Comparison of ENCODE assay signal across 8 mouse cellular contexts in the genomic region with DNA sequence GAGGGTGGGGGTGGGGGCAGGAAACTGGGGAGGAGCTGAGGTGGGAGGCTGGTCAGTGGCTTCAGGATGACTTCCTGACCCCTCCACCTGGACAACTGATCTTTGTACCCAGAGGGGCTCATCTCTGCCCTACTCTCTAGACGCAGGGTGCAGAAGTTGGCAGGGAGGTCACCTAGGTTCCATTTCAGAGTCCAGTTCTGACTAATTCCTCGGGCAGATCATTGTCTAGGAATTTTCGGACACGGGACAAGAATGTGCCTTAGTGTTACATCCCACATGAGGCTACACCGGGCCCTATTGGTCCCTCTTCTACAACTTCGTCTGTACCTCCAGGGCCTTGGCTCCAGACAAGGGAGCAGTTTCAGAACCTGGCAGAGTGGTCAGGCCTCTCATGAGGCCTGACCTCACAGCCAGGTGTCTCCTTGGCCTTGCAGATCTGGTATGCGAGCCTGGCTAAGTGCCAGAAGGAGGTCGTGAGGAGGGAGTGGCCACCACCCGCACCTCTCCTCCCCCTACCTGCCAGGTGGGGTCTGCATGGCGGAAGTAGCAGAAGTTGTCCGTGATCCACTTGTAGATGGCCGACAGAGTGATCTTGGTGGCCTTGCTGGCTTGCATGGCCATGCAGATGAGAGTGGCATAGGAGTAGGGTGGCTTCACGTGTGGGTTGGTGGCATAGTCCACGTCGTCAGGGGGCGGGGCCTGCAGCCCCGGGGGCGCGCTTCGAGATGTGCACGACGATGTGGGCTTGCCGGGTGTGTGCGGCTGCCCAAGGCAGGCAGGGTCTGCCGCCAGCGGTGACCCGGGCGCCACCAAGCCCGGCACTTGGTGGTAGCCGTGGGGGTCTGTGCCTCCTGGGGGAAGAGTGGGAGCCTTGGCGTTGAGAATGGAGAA. TPM values are rescaled to one million over a fixed set of nuclear protein-coding genes. Genes with fewer than 3 reads are reported as not detected.
DNase-seq lines count a peak whose midpoint lies in the region; ATAC-seq and TF ChIP-seq lines count a peak whose summit lies in the region.

No protein-coding gene starts in this region.

- peak overlapping the region; percentile 95 for H3K4me2 ChIP-seq in hindbrain, embryonic 13.5 days
- H3K4me2 ChIP-seq in limb, embryonic 14.5 days (replicated peaks; ENCODE audit: low read depth, low read length, severe bottlenecking), result peak overlapping the region; percentile 99

- no peaks in the 10 kb centered on the region for H3K9me3 ChIP-seq in hindbrain, embryonic 13.5 days
- no peaks in the 10 kb centered on the region for H3K9me3 ChIP-seq in limb, embryonic 14.5 days (ENCODE audit: control insufficient read depth, low read length)

- no peaks in the 10 kb centered on the region for H3K27me3 ChIP-seq in testis, adult 2 months (ENCODE audit: control insufficient read depth, insufficient read depth, low read length)
- peaks cover 35% of the 10 kb centered on the region for H3K27me3 ChIP-seq in hindbrain, embryonic 13.5 days
- H3K27me3 ChIP-seq in limb, embryonic 14.5 days (ENCODE audit: control insufficient read depth, insufficient read depth, low read length), result peaks cover 24% of the 10 kb centered on the region
- H3K27me3 ChIP-seq in thymus, adult 2 months (ENCODE audit: control insufficient read depth, insufficient read depth, low read length), result no peaks in the 10 kb centered on the region; the same call in 1 of the 2 replicates

- WGBS in hindbrain, embryonic 13.5 days, result 23% methylated on average over 31 of the region's 31 CpGs
- WGBS in limb, embryonic 14.5 days, result 23% methylated on average over 30 of the region's 31 CpGs
- WGBS in thymus, adult 2 months, result 38% methylated on average over 31 of the region's 31 CpGs

- no peak for TF ChIP-seq CTCF in testis, adult 2 months (IDR thresholded peaks at IDR 0.05; ENCODE audit: control insufficient read depth, insufficient read depth, insufficient replicate concordance, low read depth, low read length)
- TF ChIP-seq CTCF in thymus, adult 2 months (IDR thresholded peaks at IDR 0.05; ENCODE audit: borderline replicate concordance, control insufficient read depth, extremely low read depth, insufficient read depth, low read length, poor library complexity), result no peak

- ATAC-seq in hindbrain, embryonic 13.5 days (ENCODE audit: low FRiP score), result no peak
- ATAC-seq in limb, embryonic 14.5 days (ENCODE audit: low FRiP score, low read depth), result no peak

- no peak for DNase-seq in testis, postnatal 14 days (ENCODE audit: low spot score)
- DNase-seq in limb, embryonic 14.5 days (ENCODE audit: low spot score), result no peak
- DNase-seq in yolk sac, embryonic 10.5 days (ENCODE audit: low spot score), result peak; percentile 82
- no peak for DNase-seq in cerebellum, adult 18-20 months
- no peak for DNase-seq in spleen, adult 18-20 months
- no peak for DNase-seq in thymus, adult 2 months

- H3K27ac ChIP-seq in testis, adult 2 months (ENCODE audit: control insufficient read depth, insufficient read depth, low read depth, low read length), result no peak overlapping the region
- peak overlapping the region; percentile 69 for H3K27ac ChIP-seq in hindbrain, embryonic 13.5 days
- H3K27ac ChIP-seq in limb, embryonic 14.5 days (replicated peaks; ENCODE audit: low read depth, low read length), result no peak overlapping the region
- H3K27ac ChIP-seq in thymus, adult 2 months (ENCODE audit: control insufficient read depth, insufficient read depth, low read length), result no peak overlapping the region

- H3K9ac ChIP-seq in hindbrain, embryonic 13.5 days, result peak overlapping the region; percentile 65
- H3K9ac ChIP-seq in limb, embryonic 14.5 days (ENCODE audit: low read depth, low read length, severe bottlenecking), result 0 out of 2 replicates have a peak overlapping the region, but pooled peaks have one; percentile 12

- TF ChIP-seq POLR2A in testis, adult 2 months (IDR thresholded peaks at IDR 0.05; ENCODE audit: control insufficient read depth, low read depth, low read length), result no peak
- TF ChIP-seq POLR2A in limb, embryonic 14.5 days (IDR thresholded peaks at IDR 0.05; ENCODE audit: borderline replicate concordance, extremely low read depth, insufficient read depth, insufficient read length), result no peak
- TF ChIP-seq POLR2A in thymus, adult 2 months (IDR thresholded peaks at IDR 0.05; ENCODE audit: control insufficient read depth, extremely low read depth, insufficient read depth, low read length, poor library complexity), result no peak

- peaks cover 17% of the 10 kb centered on the region for H3K4me1 ChIP-seq in testis, adult 2 months (ENCODE audit: control insufficient read depth, insufficient read depth, low read length)
- H3K4me1 ChIP-seq in hindbrain, embryonic 13.5 days (replicated peaks), result peaks cover 84% of the 10 kb centered on the region
- H3K4me1 ChIP-seq in limb, embryonic 14.5 days (ENCODE audit: control insufficient read depth, insufficient read depth, low read length), result peaks cover 26% of the 10 kb centered on the region
- peaks cover 35% of the 10 kb centered on the region for H3K4me1 ChIP-seq in thymus, adult 2 months (replicated peaks; ENCODE audit: control insufficient read depth, insufficient read depth, low read length)

- no peaks in the 10 kb centered on the region for H3K36me3 ChIP-seq in testis, adult 2 months (ENCODE audit: control insufficient read depth, insufficient read depth, low read length)
- peaks cover 11% of the 10 kb centered on the region for H3K36me3 ChIP-seq in hindbrain, embryonic 13.5 days
- 0 out of 2 replicates have a peak, but pooled peaks cover 4% of the 10 kb centered on the region for H3K36me3 ChIP-seq in limb, embryonic 14.5 days (ENCODE audit: control insufficient read depth, insufficient read depth, low read length)
- H3K36me3 ChIP-seq in thymus, adult 2 months (ENCODE audit: control insufficient read depth, insufficient read depth, low read length), result no peaks in the 10 kb centered on the region

- peak overlapping the region; percentile 88 for H3K4me3 ChIP-seq in testis, adult 2 months (ENCODE audit: control insufficient read depth, low read depth, low read length)
- peak overlapping the region; percentile 47 for H3K4me3 ChIP-seq in hindbrain, embryonic 13.5 days
- peak overlapping the region; percentile 59 for H3K4me3 ChIP-seq in limb, embryonic 14.5 days (replicated peaks; ENCODE audit: low read length)
- H3K4me3 ChIP-seq in thymus, adult 2 months (ENCODE audit: control insufficient read depth, insufficient read depth, low read length), result no peak overlapping the region

RNA-seq across cellular contexts. Expression of a gene that starts 1.4 kb away (rescaled TPM):
- polyA plus RNA-seq in testis, adult 2 months (2012; rRNA removed), result 75.5 and 97.6 TPM in 2 replicates
- 14.2 and 24.3 TPM in 2 replicates for polyA plus RNA-seq in hindbrain, embryonic 13.5 days (2015; fragmentation: Nextera tagmentation; extraction: Ambion mirVana)
- polyA plus RNA-seq in limb, embryonic 14.5 days (2012; rRNA removed), result 0.85 and 0.88 TPM in 2 replicates
- 0.14 TPM in 1 of 2 replicates, not detected in the other for polyA plus RNA-seq in limb, embryonic 14.5 days (2014; fragmentation: Nextera tagmentation; extraction: Ambion mirVana)
- 6.9 TPM in 2 replicates for polyA plus RNA-seq in thymus, adult 2 months (2012; rRNA removed)

RNA-seq across cellular contexts. Expression of a gene that starts 26.7 kb away (rescaled TPM):
- 40.3 and 45.3 TPM in 2 replicates for polyA plus RNA-seq in testis, adult 2 months (2012; rRNA removed)
- 94.4 and 97.5 TPM in 2 replicates for polyA plus RNA-seq in hindbrain, embryonic 13.5 days (2015; fragmentation: Nextera tagmentation; extraction: Ambion mirVana)
- polyA plus RNA-seq in limb, embryonic 14.5 days (2012; rRNA removed), result 57.7 and 66.7 TPM in 2 replicates
- 72.0 and 72.7 TPM in 2 replicates for polyA plus RNA-seq in limb, embryonic 14.5 days (2014; fragmentation: Nextera tagmentation; extraction: Ambion mirVana)
- 50.7 and 51.6 TPM in 2 replicates for polyA plus RNA-seq in thymus, adult 2 months (2012; rRNA removed)

RNA-seq across cellular contexts. Expression of a gene that starts 53.0 kb away (rescaled TPM):
- 0.59 and 0.78 TPM in 2 replicates for polyA plus RNA-seq in testis, adult 2 months (2012; rRNA removed)
- polyA plus RNA-seq in hindbrain, embryonic 13.5 days (2015; fragmentation: Nextera tagmentation; extraction: Ambion mirVana), result 0.27 and 0.56 TPM in 2 replicates
- 0.24 and 0.59 TPM in 2 replicates for polyA plus RNA-seq in limb, embryonic 14.5 days (2012; rRNA removed)
- 0.33 and 0.37 TPM in 2 replicates for polyA plus RNA-seq in limb, embryonic 14.5 days (2014; fragmentation: Nextera tagmentation; extraction: Ambion mirVana)
- 0.59 and 1.1 TPM in 2 replicates for polyA plus RNA-seq in thymus, adult 2 months (2012; rRNA removed)

RNA-seq across cellular contexts. Expression of a gene that starts 59.8 kb away (rescaled TPM):
- 49.3 and 49.9 TPM in 2 replicates for polyA plus RNA-seq in testis, adult 2 months (2012; rRNA removed)
- 63.7 and 64.4 TPM in 2 replicates for polyA plus RNA-seq in hindbrain, embryonic 13.5 days (2015; fragmentation: Nextera tagmentation; extraction: Ambion mirVana)
- polyA plus RNA-seq in limb, embryonic 14.5 days (2012; rRNA removed), result 106 and 111 TPM in 2 replicates
- 94.9 and 103 TPM in 2 replicates for polyA plus RNA-seq in limb, embryonic 14.5 days (2014; fragmentation: Nextera tagmentation; extraction: Ambion mirVana)
- 69.1 and 72.0 TPM in 2 replicates for polyA plus RNA-seq in thymus, adult 2 months (2012; rRNA removed)
